10 mouse cellular contexts compared by ENCODE assay signal in the genomic region with DNA sequence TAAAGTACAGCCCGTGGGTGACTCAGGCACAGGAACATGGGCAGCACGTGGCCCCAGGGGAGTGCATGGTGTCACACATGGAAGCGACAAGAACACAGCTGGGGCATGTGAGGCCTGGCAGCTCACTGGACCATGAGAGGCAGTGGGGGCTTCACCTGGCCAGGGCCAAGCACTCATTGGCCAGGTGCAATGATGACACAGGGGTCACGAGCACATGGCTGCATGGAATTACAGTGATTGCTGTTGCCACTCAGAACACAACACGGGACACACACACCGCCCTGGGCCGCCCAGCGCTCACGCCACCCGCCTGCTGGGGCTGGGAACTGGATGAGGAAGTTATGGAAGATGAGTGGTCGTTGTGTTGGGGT. TPM values are rescaled to one million over a fixed set of nuclear protein-coding genes. Genes with fewer than 3 reads are reported as not detected.
A peak's percentile ranks its signal among the peaks of the same experiment; 100 is the strongest.
DNase-seq lines count a peak whose midpoint lies in the region; ATAC-seq and TF ChIP-seq lines count a peak whose summit lies in the region.
"Had no signal": no experiment of that assay in that cellular context is flagged by ENCODE, and none has a peak within 500 bp of the region (broad histone marks: within the 10 kb centered on the region; RNA-seq: fewer than 3 reads in every experiment).

No protein-coding gene starts in this region.

- H3K9ac ChIP-seq in hindbrain, embryonic 14.5 days, result no peak overlapping the region
- peak overlapping the region; percentile 26; the same call in 1 of the 2 replicates for H3K9ac ChIP-seq in lung, embryonic 16.5 days (ENCODE audit: low read length)

- no peak for ATAC-seq in hindbrain, embryonic 14.5 days (ENCODE audit: low FRiP score)
- peak; percentile 6 for ATAC-seq in lung, embryonic 16.5 days (ENCODE audit: low read depth)

- H3K4me3 ChIP-seq in hindbrain, embryonic 10.5 days, result no peak overlapping the region
- H3K4me3 ChIP-seq in hindbrain, embryonic 14.5 days (replicated peaks; ENCODE audit: low read length), result no peak overlapping the region
- no peak overlapping the region for H3K4me3 ChIP-seq in lung, embryonic 16.5 days (ENCODE audit: low read length)
- H3K4me3 ChIP-seq in spleen, adult 2 months (ENCODE audit: extremely low read depth, insufficient read depth, insufficient read length), result no peak overlapping the region

- no peaks in the 10 kb centered on the region for H3K27me3 ChIP-seq in hindbrain, embryonic 10.5 days (ENCODE audit: insufficient read depth, poor library complexity, severe bottlenecking)
- H3K27me3 ChIP-seq in hindbrain, embryonic 14.5 days (ENCODE audit: control insufficient read depth, insufficient read depth, low read length), result no peaks in the 10 kb centered on the region
- no peaks in the 10 kb centered on the region for H3K27me3 ChIP-seq in lung, embryonic 16.5 days (ENCODE audit: control insufficient read depth, insufficient read depth, low read depth, low read length)
- no peaks in the 10 kb centered on the region for H3K27me3 ChIP-seq in spleen, adult 2 months (ENCODE audit: control insufficient read depth, insufficient read depth, low read length)

- peaks cover 37% of the 10 kb centered on the region for H3K4me1 ChIP-seq in hindbrain, embryonic 10.5 days (replicated peaks)
- H3K4me1 ChIP-seq in hindbrain, embryonic 14.5 days (replicated peaks; ENCODE audit: control insufficient read depth, insufficient read depth, low read length), result 0 out of 2 replicates have a peak, but pooled peaks cover 3% of the 10 kb centered on the region
- H3K4me1 ChIP-seq in lung, embryonic 16.5 days (replicated peaks; ENCODE audit: control insufficient read depth, insufficient read depth, low read length), result peaks cover 11% of the 10 kb centered on the region
- peaks cover 8% of the 10 kb centered on the region for H3K4me1 ChIP-seq in spleen, adult 2 months (ENCODE audit: control insufficient read depth, insufficient read depth, insufficient read length)

- H3K9me3 ChIP-seq in hindbrain, embryonic 10.5 days, result no peaks in the 10 kb centered on the region
- no peaks in the 10 kb centered on the region for H3K9me3 ChIP-seq in hindbrain, embryonic 14.5 days (ENCODE audit: control insufficient read depth, low read length)
- no peaks in the 10 kb centered on the region for H3K9me3 ChIP-seq in lung, embryonic 16.5 days (ENCODE audit: control insufficient read depth, low read length)

- TF ChIP-seq POLR2A in spleen, adult 2 months (IDR thresholded peaks at IDR 0.05; ENCODE audit: low read depth, low read length), result no peak

- 88% methylated on average over 11 of the region's 11 CpGs for WGBS in hindbrain, embryonic 10.5 days
- 83% methylated on average over 11 of the region's 11 CpGs for WGBS in hindbrain, embryonic 14.5 days
- WGBS in lung, embryonic 16.5 days, result 73% methylated on average over 11 of the region's 11 CpGs
- WGBS in spleen, adult 2 months, result 61% methylated on average over 11 of the region's 11 CpGs

- H3K4me2 ChIP-seq in hindbrain, embryonic 14.5 days (replicated peaks), result no peak overlapping the region
- H3K4me2 ChIP-seq in lung, embryonic 16.5 days (ENCODE audit: low read depth, low read length), result no peak overlapping the region

- no peak for DNase-seq in hindbrain, embryonic 10.5 days (ENCODE audit: low spot score)
- no peak for DNase-seq in hindbrain, embryonic 14.5 days (ENCODE audit: low spot score)
- no peak for DNase-seq in lung, postnatal 4 days
- DNase-seq in ZHBTc4 (ENCODE audit: low read depth, low spot score), result peak; percentile 61
- peak; percentile 26 to 32 for DNase-seq in spleen, adult 2 months (ENCODE audit: low read depth in 1 of 2, low spot score in 2 of 2)
- no peak for DNase-seq in adrenal gland, adult 2 months
- DNase-seq: adrenal gland, postnatal 25 days; cerebellum, adult 2 months; gastrocnemius, postnatal 10 days had no signal

- H3K27ac ChIP-seq in hindbrain, embryonic 10.5 days, result peak overlapping the region; percentile 56; the same call in 1 of the 2 replicates
- H3K27ac ChIP-seq in hindbrain, embryonic 14.5 days, result no peak overlapping the region
- H3K27ac ChIP-seq in lung, embryonic 16.5 days (ENCODE audit: low read length), result peak overlapping the region; percentile 64
- no peak overlapping the region for H3K27ac ChIP-seq in spleen, adult 2 months (ENCODE audit: insufficient read depth, low read length)

- TF ChIP-seq CTCF in spleen, adult 2 months (IDR thresholded peaks at IDR 0.05; ENCODE audit: extremely low read depth, insufficient read depth, insufficient read length, insufficient replicate concordance), result no peak

- H3K36me3 ChIP-seq in hindbrain, embryonic 10.5 days, result peaks cover 54% of the 10 kb centered on the region
- peaks cover 47% of the 10 kb centered on the region for H3K36me3 ChIP-seq in hindbrain, embryonic 14.5 days (replicated peaks; ENCODE audit: control insufficient read depth, insufficient read depth)
- H3K36me3 ChIP-seq in lung, embryonic 16.5 days (ENCODE audit: control insufficient read depth, insufficient read depth, low read length), result peaks cover 15% of the 10 kb centered on the region
- peaks cover 28% of the 10 kb centered on the region for H3K36me3 ChIP-seq in spleen, adult 2 months (ENCODE audit: control insufficient read depth, insufficient read depth, low read length)

RNA-seq across cellular contexts. Expression of gene Slc41a3, which starts 56.5 kb away (rescaled TPM):
- polyA plus RNA-seq in hindbrain, embryonic 10.5 days (2016; fragmentation: Nextera tagmentation; extraction: Ambion mirVana), result 2.8 and 3.6 TPM in 2 replicates
- polyA plus RNA-seq in hindbrain, embryonic 14.5 days (2014; fragmentation: Nextera tagmentation; extraction: Ambion mirVana), result 6.9 and 7.8 TPM in 2 replicates
- 7.7 and 9.4 TPM in 2 replicates for polyA plus RNA-seq in lung, embryonic 16.5 days (2015; fragmentation: Nextera tagmentation; extraction: Ambion mirVana)
- polyA plus RNA-seq in spleen, adult 2 months (2012; rRNA removed), result 7.2 and 8.3 TPM in 2 replicates
- 10 to 100 TPM; 29.1 to 30.2 TPM for total RNA-seq in adrenal gland, adult 2 months (2021)
- 52.0 and 62.7 TPM in 2 replicates for polyA plus RNA-seq in adrenal gland, adult 2 months (2012; rRNA removed)

Comparison
In these comparisons a context has a peak if more than half of its experiments do, and no peak if none do; other contexts are left out.
1. H3K27ac ChIP-seq: peak in hindbrain, embryonic 10.5 days (single experiment) and lung, embryonic 16.5 days (single experiment); none in hindbrain, embryonic 14.5 days (single experiment) and spleen, adult 2 months (single experiment).
2. DNase-seq: peak in ZHBTc4 (single experiment) and spleen, adult 2 months (2 of 2); none in hindbrain, embryonic 10.5 days (single experiment), hindbrain, embryonic 14.5 days (single experiment), lung, postnatal 4 days (0 of 2) and adrenal gland, adult 2 months (single experiment).